Mouse (Mus musculus) testis, adult 2 months (tissue): ENCODE results near the gene A430078G23Rik. TPM values are rescaled to one million over a fixed set of nuclear protein-coding genes. Genes with fewer than 3 reads are reported as not detected.
"Not testable (repeated sequence)": the region's sequence is repeated elsewhere in the genome, so short reads cannot be mapped to it uniquely, and the experiment has no call there.

ENCODE experiments used
- H3K27ac ChIP-seq: fragments of 200-500 bp; 2 replicates; pipeline ENCODE4 v1.5.1; 2012; ENCODE audit warnings: low read depth, low read length; ENCODE audit not compliant: control insufficient read depth, insufficient read depth
- H3K27me3 ChIP-seq: fragments of 200-500 bp; 2 replicates; pipeline ENCODE4 v1.6.1; 2012; ENCODE audit warnings: mild to moderate bottlenecking, low read length, moderate library complexity; ENCODE audit not compliant: control insufficient read depth, insufficient read depth
- H3K36me3 ChIP-seq: fragments of 200-500 bp; 2 replicates; pipeline ENCODE4 v1.6.1; 2012; ENCODE audit warnings: mild to moderate bottlenecking, low read length; ENCODE audit not compliant: control insufficient read depth, insufficient read depth
- H3K4me1 ChIP-seq: fragments of 200-500 bp; 2 replicates; pipeline ENCODE4 v1.6.1; 2012; ENCODE audit warnings: low read length; ENCODE audit not compliant: control insufficient read depth, insufficient read depth
- H3K4me3 ChIP-seq: fragments of 200-500 bp; 2 replicates; pipeline ENCODE4 v1.5.1; 2012; ENCODE audit warnings: low read depth, mild to moderate bottlenecking, low read length, moderate library complexity, mixed read lengths; ENCODE audit not compliant: control insufficient read depth
- CTCF ChIP-seq: fragments of 200-500 bp; IDR thresholded peaks from 2 replicates; pipeline ENCODE4 v1.5.1; 2012; ENCODE audit warnings: low read depth, mild to moderate bottlenecking, inconsistent platforms, low read length, moderate library complexity; ENCODE audit not compliant: control insufficient read depth, insufficient read depth, insufficient replicate concordance
- POLR2A ChIP-seq: fragments of 200-500 bp; IDR thresholded peaks from 2 replicates; pipeline ENCODE4 v1.6.1; 2012; ENCODE audit warnings: low read depth, mild to moderate bottlenecking, inconsistent platforms, low read length, moderate library complexity; ENCODE audit not compliant: control insufficient read depth
- polyA plus RNA-seq: library from polyadenylated mRNA; depleted of rRNA; stranded (reverse); fragments of >200 nt; gene quantifications from 2 replicates; pipeline ENCODE4 v1.2.3, GENCODE M21; 2012; rRNA removed

A430078G23Rik gene
- polyA plus RNA-seq: 0.13 and 0.46 TPM in 2 replicates

- Histone ChIP-seq H3K4me1 (peaks cover 2% of the 10 kb centered on the region; the same call in 1 of the 2 replicates), H3K27me3 (no peaks in the 10 kb centered on the region), H3K36me3 (no peaks in the 10 kb centered on the region), H3K4me3 (no peak within 1 kb of the TSS), H3K27ac (no peak within 1 kb of the TSS)
- TF ChIP-seq CTCF (no peak), POLR2A (no peak)
Measured at GRCm38 (mm10) chr8:3353189-3353810, at the start of gene A430078G23Rik. Gene A430078G23Rik, plus strand, starts transcription at chr8:3353415.

- not testable (repeated sequence) for H3K36me3 ChIP-seq, H3K27ac ChIP-seq, H3K4me1 ChIP-seq, H3K27me3 ChIP-seq, H3K4me3 ChIP-seq
Measured at GRCm38 (mm10) chr8:3308205-3308800, 44.9 kb upstream of the A430078G23Rik start.

GRCm38 (mm10) chr8:3309636-3310035, 43.6 kb upstream of the A430078G23Rik start:
- TF ChIP-seq POLR2A (no peak), CTCF (no peak)
- no peaks in the 10 kb centered on the region for H3K36me3 ChIP-seq
- H3K4me1 ChIP-seq: no peaks in the 10 kb centered on the region
- no peaks in the 10 kb centered on the region for H3K27me3 ChIP-seq
- no peak overlapping the region for H3K4me3 ChIP-seq
- no peak overlapping the region for H3K27ac ChIP-seq

- Histone ChIP-seq H3K27ac (no peak overlapping the region), H3K4me3 (no peak overlapping the region), H3K27me3 (no peaks in the 10 kb centered on the region), H3K4me1 (no peaks in the 10 kb centered on the region), H3K36me3 (no peaks in the 10 kb centered on the region)
- no peak for TF ChIP-seq POLR2A
- no peak for TF ChIP-seq CTCF
Measured at GRCm38 (mm10) chr8:3311482-3311881, 41.7 kb upstream of the A430078G23Rik start.

- H3K27me3 ChIP-seq, H3K27ac ChIP-seq, H3K36me3 ChIP-seq, H3K4me3 ChIP-seq, H3K4me1 ChIP-seq: not testable (repeated sequence)
Measured at GRCm38 (mm10) chr8:3313417-3313816, 39.8 kb upstream of the A430078G23Rik start.

- TF ChIP-seq CTCF (no peak), POLR2A (no peak)
- no peak overlapping the region for H3K4me3 ChIP-seq
- no peak overlapping the region for H3K27ac ChIP-seq
- H3K4me1 ChIP-seq: no peaks in the 10 kb centered on the region
- no peaks in the 10 kb centered on the region for H3K36me3 ChIP-seq
- H3K27me3 ChIP-seq: no peaks in the 10 kb centered on the region
Measured at GRCm38 (mm10) chr8:3313843-3314242, 39.4 kb upstream of the A430078G23Rik start.

GRCm38 (mm10) chr8:3314345-3314744, 38.9 kb upstream of the A430078G23Rik start:
- H3K27me3 ChIP-seq: no peaks in the 10 kb centered on the region
- no peak for TF ChIP-seq CTCF
- TF ChIP-seq POLR2A: no peak
- H3K4me3 ChIP-seq: no peak overlapping the region
- H3K4me1 ChIP-seq: no peaks in the 10 kb centered on the region
- H3K27ac ChIP-seq: no peak overlapping the region
- no peaks in the 10 kb centered on the region for H3K36me3 ChIP-seq

- TF ChIP-seq POLR2A: no peak
- TF ChIP-seq CTCF: no peak
- Histone ChIP-seq H3K27ac (no peak overlapping the region), H3K27me3 (no peaks in the 10 kb centered on the region), H3K4me3 (no peak overlapping the region), H3K4me1 (peaks cover 2% of the 10 kb centered on the region; the same call in 1 of the 2 replicates), H3K36me3 (no peaks in the 10 kb centered on the region)
Measured at GRCm38 (mm10) chr8:3316585-3316984, 36.6 kb upstream of the A430078G23Rik start.

- not testable (repeated sequence) for H3K4me3 ChIP-seq, H3K36me3 ChIP-seq, H3K27me3 ChIP-seq, H3K27ac ChIP-seq, H3K4me1 ChIP-seq
Measured at GRCm38 (mm10) chr8:3319267-3319666, 33.9 kb upstream of the A430078G23Rik start.
